Mouse (Mus musculus): Measurements from ENCODE around the gene Lzts2.

Lzts2 gene

DNA sequence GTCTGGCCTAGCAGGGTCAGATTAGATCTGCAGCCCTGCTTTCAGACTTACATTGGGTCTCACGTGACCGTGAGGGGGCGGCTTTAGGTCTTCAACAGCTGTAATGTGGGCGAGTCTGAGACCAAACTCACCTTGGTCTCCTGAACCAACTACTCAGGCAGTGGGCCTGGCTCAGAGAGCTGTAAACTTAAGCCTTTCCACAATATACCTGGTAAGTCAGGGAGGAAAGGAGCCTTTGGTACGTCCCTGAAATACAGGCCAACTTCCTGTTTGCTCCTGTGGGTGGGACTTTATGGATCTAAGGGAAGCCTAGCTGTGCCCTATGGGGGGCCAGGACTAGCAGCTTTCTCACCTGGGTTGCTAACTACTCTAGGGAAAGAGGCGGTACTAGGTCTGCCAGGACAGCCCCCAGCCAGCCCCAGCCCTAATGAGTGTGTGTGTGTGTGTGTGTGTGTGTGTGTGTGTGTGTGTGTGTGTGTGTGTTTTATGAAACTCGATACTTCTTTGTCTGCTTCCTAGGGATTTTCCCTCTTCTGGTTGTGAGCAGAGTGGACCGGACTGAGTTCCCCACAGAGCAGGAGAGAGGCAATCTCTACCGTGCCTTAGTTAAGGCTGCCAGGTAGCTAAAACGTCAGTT, at the start of gene Lzts2:
TSS of gene Lzts2 (plus strand) at position 80 of the 637 bp plus-strand sequence.
- DNase-seq: no peak

DNA sequence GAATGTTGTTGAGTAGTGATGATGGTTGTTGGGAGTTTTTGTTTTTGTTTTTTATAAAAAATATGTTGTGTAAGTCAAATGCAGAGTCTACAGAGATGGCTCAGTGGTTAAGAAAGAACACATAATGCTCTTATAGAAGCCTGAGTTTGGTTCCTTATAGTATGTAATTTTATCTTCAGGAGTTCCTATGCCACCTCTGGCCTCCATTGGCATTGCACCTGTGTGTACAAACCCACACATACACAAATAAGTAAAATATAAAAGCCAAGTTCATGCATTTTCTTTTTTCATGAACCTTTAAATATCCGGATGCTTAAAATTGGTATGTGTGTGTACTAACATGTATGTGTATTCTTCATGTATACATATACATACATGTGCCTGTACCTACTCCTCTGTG, 48.2 kb upstream of the Lzts2 start:
- no peak for DNase-seq

DNA sequence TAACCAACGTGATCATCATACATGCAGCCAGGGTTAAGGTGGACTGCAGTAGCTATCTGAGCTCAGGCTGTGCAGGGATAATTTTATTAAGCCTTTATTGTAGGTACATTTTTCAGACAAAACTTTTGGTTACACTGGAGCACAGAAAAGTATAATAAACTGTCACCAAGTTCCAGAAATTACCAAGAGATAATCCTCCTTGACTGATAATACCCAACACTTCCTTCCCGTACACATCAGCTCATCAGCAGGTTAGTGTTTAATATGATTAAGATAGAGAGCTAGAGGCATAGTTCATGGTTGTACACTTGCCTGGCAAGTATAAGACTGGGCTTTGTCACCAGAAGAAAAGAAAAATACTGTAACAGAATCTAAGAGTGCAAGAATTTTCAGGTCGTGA, 45.9 kb upstream of the Lzts2 start:
- DNase-seq: no peak

DNA sequence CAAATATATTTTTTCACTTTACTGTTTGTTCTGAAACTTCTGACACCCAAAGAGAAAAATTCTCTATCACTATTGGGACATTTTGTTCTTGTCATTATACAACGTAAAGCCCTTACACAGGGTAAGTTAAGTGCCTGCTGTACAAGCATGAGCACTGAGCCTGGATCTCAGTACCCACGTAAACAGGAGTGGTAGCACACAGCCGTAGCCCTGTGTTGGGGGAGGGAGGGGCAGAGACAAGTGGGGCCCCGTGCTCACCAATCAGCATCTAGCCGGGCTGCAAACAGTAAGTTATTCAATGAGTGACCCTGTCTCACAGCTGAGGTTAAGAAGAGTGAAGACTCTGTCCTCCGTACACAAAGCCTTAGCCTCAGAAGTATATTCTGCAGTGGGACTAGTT, 37.6 kb upstream of the Lzts2 start:
- no peak for DNase-seq

DNA sequence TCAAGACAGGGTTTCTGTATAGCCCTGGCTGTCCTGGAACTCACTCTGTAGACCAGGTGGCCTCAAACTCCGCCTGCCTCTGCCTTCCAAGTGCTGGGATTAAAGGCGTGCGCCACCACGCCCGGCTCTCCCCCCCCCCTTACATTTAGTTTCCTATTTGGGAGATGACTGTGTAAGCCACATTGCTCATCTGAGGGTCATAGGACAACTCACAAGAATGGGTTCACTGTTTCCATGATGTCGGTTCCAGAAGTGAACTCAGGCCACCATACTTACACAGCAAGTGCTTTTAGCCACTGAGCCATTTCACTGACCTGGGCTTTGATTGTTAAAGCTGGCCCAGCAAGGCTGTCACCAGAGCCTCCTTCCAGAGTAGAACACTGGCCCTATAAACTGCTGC, 37.1 kb upstream of the Lzts2 start:
- no peak for DNase-seq

DNA sequence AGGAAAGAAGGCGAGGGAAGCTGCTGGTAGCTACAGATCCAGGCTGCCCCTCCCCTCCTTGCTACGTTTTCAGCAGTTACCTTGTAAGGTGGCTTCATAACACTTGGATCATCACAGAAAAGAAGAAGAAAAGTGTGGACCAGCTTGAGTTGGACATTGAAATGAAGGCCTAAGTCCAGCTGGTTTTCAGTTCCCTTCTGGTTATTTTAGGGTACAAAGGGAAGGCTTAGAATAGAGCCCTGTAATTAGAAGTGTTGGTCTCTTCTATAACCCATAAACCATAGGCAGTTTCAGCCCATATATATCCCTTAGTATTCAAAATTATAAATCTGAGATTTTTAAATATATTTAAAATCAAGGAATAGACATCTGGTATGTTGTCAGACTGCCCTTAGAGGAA, 33.4 kb upstream of the Lzts2 start:
- DNase-seq: no peak

DNA sequence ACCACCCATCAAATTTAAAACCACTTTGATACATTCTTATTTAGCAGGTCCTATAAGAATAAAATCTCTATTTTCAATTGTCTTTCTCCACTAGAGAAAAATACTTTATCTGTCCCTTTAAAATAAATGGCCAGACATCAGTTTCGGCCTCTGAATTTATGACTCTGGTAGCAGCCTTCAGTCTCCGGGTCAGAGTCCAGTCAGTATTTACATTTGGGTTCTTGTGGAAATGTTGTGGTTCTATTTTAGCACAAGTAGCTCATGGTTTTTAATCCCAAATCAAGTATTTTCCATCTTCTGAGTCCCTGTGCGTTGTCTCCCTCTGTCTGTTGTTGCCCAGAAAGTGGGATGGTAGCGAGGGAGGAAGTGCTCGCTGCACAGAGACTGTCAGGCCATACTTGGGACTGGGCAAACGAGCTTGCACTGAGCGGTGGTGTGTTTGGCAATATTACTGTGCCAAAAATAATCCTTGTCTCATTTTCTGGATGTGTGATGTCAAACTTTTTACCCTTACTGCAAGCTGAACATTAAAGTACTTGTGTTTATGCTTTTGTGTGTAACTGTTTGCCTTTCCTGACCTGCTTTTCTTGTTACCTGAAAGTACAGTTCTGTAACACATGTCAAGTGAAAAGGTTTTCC, 31.6 kb upstream of the Lzts2 start:
- no peak for DNase-seq

DNA sequence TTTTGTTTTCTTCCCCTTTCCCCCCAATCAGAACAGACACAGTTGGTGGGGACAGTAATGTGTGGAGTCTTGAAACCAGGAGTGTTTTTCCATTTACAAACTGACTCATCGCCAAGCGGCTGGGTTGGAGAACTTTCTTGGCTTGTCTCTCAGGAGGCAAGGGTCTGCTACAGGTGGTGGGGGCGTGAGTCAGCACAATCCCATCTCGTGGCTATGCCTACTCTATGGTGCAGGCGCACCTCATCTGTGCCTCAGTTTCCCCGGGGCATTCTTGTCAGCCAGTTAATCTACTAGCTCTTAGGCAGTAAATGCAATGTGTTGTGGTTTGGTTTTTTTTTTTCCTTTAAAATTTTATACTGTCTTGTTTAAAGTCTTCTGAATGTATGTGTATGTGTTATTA, 30.8 kb upstream of the Lzts2 start:
- DNase-seq: no peak

DNA sequence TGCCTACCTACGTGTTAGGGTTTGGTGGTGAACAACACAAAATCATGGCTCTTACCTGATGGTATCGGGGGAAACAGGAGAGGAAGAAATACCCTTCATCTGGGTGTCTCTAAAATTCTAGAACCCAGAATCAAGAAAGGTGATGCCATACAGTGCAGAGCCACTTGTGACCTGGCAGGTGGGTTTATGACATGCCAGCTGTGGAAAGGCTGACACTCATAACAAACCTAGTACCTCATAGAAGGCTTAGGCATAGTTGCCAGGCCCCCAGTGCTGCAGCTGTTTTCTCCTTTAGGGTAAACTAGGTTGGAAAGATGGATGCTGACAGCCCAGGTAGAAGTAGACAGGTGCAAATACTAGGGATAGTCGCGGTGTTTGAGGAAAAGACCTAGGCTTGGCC, 29.8 kb upstream of the Lzts2 start:
- DNase-seq: no peak

DNA sequence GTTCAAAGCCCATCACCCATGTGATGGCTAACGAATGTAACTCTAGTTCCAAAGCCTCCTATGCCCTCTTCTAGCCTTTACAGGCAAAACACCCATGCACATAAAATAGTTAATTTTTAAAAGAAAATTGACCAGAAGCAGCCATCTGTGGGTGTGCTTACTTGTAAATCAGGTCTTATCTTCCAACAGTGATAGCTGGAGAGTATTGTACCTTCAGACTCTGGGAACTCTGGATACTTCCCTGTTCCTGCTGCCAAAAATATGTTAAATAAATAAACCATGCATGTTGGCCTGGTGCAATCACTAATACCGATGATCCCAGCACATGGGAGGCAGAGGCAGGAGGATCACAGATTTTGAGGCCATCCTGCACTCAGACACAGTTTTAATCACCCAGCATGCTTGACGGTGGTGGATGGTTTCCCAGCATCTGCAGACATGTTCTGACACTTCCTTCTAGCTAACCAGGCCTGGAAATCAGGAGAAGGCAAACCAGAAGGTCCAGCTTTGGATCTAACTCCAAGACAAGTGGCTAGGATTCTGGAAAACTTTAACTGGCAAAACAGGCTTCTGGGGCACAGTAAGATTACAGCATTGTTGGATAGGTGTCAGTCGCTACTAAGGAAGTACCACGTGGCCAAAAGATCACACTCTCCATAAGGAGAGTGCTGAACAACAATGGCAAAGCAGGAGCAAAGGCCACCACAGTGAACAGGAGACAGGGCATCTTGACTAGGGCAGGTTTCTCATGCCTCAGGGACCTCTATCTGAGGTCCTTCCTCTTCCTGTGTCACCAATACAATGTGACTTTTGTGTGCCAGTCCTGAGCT, 28.8 kb upstream of the Lzts2 start:
- DNase-seq: no peak

DNA sequence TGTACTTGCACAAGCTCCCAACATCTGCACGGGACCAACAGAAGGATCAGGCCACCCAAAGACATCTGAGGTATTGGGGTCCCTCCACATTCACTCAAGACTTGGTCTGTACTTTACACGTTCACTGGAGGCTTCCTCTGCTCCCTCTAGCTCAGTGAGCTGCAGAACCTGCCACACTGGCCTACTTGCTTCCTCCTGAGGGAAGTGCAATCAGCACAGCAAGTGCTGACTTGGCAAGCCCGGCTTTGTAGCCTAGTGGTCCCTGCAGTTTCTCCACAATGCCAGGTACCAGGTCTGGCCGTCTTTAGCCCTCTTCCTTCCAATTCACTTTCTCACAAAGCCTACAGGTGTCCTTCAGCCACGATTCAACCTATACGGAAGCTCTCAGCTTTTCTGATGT, 27.2 kb upstream of the Lzts2 start:
- DNase-seq: no peak

DNA sequence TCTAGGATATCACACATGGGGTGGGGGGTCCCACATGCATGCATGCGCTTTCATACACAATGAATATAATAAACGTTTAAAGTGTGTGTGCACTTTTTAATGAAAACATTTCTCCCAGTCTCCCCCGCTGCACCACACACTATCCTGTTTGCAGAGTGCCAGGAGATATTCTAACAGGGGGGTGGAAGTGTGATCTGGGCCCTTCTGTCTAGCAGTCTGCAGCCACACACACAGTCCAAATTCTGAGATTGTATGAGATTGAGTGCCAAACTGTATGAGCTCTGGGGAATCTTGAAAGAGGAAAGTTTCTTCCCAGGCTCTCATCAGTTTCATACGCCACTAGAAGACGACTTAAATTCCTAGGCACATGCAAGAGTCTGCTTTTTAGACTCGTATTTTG, 26.4 kb upstream of the Lzts2 start:
- DNase-seq: no peak

DNA sequence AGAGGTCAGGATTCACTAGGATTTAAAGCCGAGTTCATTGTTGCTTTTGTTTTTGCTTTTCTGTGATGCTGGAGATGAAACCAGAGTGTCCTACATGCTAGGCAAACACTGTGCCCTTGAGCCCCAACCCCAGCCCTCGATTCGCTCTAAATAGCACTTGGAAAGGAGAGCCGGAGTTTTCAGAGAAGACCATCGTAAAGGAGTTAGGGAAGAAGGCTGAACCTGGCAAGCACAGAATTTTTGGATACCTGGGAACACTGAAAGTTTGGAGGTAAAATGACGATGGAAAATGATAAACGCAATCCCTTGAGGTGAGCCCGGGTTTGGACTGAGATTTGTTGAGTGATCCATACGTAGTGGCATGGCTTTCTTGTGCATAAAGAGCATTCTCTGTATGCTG, 25.9 kb upstream of the Lzts2 start:
- DNase-seq: no peak

DNA sequence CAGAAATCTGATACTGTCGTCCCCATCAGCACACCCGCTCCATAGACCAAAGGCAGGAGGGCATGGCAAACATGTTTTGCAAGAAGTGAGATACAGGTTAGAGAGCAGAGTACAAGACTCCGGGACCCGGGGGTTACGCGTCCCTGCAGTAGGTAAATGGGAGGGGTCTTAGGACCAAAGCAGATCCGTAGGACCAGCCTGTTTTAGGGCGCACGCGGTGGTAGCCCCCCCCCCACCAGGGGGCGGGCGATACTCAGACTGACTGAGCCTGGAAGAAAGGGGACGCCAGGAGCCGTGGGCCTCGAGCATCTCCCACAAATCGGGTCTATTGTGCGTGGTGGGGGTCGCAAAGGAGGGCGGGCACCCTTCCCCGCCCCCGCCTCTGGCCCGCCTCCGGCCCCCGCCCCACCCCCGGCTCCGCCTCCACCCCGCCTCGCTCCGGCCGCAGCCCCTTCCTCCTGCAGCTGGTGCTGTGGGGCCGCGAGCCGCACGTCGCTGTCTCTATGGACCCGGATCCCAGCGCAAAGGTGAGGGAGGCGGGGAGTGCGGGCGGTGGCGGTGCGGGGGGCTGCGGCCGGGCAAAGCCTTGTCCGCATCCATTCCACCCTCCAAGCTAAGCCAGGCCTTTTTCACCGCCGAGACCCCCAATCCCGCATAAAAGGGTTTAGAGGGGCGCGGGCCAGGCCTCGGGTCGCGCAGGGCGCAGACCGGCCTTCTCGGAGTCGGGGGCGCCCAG, 25.2 kb upstream of the Lzts2 start, which contains the start of gene Sema4g:
TSS of gene Sema4g (plus strand) at position 271 of the 736 bp plus-strand sequence.
- DNase-seq: peak; percentile 62

DNA sequence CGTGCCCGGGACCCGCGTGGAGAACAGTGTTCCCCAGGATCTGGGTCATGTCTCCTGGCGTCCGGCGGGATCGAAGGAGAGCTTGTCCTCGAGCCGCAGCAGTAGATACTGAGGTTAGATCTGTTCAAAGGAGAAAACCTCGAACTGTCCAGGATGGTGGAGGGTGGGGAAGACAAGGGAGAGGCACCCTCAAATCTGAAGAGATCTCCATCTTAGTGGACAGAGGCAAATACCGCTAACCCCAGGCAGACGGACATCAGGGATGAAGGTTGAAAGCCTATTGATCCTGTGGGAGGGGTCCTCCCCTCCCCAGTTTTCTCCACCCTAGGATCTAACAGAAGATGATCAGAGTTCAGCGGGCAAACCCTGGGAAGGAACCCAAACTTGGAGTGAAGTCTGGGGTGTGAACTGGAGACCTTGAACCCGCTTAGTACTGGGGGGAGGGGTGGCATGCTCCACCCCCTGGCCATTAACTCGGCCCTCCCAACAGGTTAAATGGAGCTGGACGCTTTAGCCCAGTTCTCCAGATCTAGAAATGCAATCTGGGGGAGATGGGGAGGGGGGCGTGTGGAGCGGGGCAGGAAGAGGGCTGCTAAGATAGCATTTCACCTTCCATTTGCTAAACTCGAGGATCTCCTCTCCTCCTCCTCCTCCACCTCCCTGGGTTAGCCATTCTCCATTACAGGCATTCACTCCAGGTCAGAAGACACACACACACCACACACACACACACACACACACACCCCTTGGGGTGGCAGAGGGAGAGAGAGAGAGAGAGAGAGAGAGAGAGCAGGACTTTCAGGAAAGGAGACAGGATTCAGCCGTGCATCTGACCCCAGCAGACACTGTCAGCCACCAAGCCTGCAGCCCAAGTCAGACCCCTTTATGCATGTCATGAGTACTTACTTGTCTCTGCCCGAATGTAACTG, 24.4 kb upstream of the Lzts2 start:
- peak; percentile 79 for DNase-seq

DNA sequence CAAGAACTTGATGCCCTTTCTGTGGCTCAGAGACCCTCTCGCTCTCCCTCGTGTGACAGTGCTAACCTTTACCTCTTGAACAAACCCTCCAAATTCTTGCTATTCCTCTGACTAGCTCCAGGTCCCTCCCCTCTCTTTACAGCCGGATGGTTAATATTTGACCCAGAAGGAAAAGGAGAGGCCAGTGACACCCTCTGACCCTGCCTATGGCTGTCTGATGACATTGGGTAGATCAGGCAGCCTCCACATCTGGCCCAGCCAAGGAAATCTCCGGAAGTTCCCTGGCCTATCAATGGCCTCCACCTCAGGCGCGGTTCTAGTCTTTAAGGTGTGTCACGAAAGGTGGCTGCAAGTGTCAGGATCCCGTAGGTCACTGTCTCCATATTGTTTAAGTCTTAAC, 23.2 kb upstream of the Lzts2 start:
- peak; percentile 52 for DNase-seq

DNA sequence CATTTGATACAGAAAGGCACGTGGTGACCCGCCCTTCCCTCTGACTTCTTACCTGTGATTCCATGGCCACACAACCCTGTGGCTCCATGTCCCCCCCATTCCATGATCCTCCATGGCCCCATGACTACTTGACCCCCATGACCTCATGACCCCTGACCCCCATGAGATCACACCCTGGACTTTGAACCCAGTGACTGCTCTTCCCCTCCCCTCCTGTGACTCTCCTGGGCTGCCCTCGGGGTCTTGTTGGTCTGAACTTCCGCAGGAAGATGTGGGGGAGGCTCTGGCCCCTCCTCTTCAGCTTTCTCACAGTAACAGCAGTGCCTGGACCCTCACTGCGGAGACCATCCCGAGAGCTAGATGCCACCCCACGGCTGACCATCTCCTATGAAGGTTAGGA, 22.0 kb upstream of the Lzts2 start:
- no peak for DNase-seq

DNA sequence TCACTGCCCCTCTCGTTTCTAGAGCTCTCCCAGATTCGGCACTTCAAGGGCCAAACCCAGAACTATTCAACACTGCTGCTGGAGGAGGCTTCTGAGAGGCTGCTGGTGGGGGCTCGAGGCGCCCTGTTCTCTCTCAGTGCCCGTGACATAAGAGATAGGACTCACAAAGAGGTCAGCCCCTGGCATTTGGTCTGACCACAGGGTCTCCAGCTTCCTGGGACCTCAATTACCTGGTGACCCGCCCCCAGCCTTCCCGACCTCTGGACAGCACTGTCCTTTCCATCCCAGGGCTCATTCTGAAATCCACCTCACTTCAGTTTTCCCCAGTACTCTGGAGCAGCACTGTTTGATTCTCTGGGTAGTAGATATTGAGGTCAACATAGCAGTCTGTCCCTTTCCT, 21.5 kb upstream of the Lzts2 start:
- DNase-seq: no peak

DNA sequence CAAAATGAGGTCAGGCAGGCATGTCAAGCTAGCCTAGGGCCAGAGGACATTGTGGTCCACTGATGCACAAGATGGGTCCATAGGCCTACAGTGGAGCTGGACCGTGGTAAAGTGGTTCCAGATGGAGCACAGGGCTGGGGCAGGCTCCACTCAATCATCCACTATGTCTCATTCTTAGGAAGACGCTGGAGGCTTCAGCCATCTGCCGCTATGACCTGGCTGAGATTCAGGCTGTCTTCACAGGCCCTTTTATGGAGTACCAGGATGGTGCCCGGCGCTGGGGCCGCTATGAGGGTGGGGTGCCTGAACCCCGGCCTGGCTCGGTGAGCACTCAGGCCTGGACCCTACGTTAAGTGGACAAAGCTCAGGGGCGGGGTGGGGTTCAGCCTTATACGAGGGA, 16.4 kb upstream of the Lzts2 start:
- DNase-seq: no peak

DNA sequence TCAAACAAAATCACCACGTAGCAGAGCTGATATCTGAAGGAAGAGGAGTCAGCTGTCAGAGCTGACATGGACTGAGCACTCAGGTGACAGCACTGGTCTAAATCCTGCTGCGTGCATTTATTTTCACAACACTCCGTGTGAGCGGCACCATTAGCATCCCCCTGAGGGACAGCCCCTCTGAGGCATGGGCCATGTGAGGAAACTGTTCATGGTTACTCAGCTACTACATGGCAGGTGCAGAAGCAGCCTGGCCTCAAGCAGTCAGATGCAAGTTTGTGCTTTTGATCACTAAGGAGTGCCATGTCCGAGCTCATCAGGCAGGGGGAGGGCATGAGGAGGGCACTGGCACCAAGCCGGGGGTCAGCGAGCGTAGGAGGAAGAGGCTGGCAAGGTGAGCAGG, 14.6 kb upstream of the Lzts2 start:
- DNase-seq: no peak

DNA sequence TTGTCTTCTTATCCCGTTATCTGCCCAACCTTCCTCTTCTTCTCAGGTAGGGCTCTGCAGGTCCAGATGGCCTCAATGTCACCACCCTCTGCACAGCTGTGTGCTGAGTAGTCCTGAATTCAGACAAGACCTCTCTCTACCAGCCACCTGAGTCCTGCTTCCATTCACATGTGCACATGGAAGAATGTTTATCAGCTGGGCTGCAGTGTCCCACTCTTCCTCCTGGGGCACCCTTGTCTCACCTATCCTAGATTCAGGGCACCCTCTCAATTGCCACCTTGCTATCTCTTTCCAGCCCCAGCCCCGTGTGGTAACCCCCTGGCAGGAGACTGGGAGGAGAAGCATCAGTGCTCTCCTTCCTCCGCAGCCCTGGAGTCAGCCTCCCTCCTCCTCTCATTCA, 11.9 kb upstream of the Lzts2 start:
- no peak for DNase-seq
